Mouse (Mus musculus) MEL (cell line): Measurements from ENCODE around the gene Tmprss12. TPM values are rescaled to one million over a fixed set of nuclear protein-coding genes. Genes with fewer than 3 reads are reported as not detected.
A peak's percentile ranks its signal among the peaks of the same experiment; 100 is the strongest.

Experiments
- DNase-seq: peaks from one replicate; pipeline ENCODE4 v3.0.0; 2011; ENCODE audit warnings: low read depth, low spot score
- H3K27ac ChIP-seq: 2 replicates; pipeline ENCODE4 v1.5.1; 2012; ENCODE audit warnings: low read depth, mild to moderate bottlenecking, control low read depth, low read length, moderate library complexity; ENCODE audit not compliant: control insufficient read depth
- H3K27me3 ChIP-seq, 2 experiments: fragments of 150-350 bp in 1 of 2; sonication (generic) in 1 of 2; 2 replicates each; pipeline ENCODE4 v1.6.1; 2012; ENCODE audit warnings: low read length in 2 of 2, mild to moderate bottlenecking in 2 of 2, improper control_type of control experiment in 1 of 2, moderate library complexity in 1 of 2; ENCODE audit not compliant: insufficient read depth in 2 of 2, control insufficient read depth in 1 of 2
- H3K36me3 ChIP-seq, 2 experiments: 2 replicates each; pipeline ENCODE4 v1.6.1; 2012 to 2014; ENCODE audit warnings: low read length in 2 of 2, improper control_type of control experiment in 1 of 2, inconsistent platforms in 1 of 2, mild to moderate bottlenecking in 1 of 2; ENCODE audit not compliant: insufficient read depth in 2 of 2, control insufficient read depth in 1 of 2
- H3K4me1 ChIP-seq, 2 experiments: fragments of 150-350 bp in 1 of 2; sonication (generic) in 1 of 2; 2 replicates each; pipeline ENCODE4 v1.6.1; 2012; ENCODE audit warnings: low read length in 2 of 2, improper control_type of control experiment in 1 of 2, mild to moderate bottlenecking in 1 of 2; ENCODE audit not compliant: insufficient read depth in 2 of 2, control insufficient read depth in 1 of 2
- H3K4me3 ChIP-seq, 2 experiments: fragments of 150-350 bp in 1 of 2; sonication (generic) in 1 of 2; 2 replicates each; pipeline ENCODE4 v1.5.1; 2012; ENCODE audit warnings: low read depth in 2 of 2, low read length in 2 of 2, mild to moderate bottlenecking in 2 of 2, moderate library complexity in 2 of 2, control low read depth in 1 of 2, improper control_type of control experiment in 1 of 2; ENCODE audit not compliant: control insufficient read depth in 1 of 2, insufficient read depth in 1 of 2
- H3K79me2 ChIP-seq: 2 replicates; pipeline ENCODE4 v1.6.1; 2012; ENCODE audit warnings: mild to moderate bottlenecking, low read length, moderate library complexity; ENCODE audit not compliant: control insufficient read depth, poor library complexity, insufficient read depth
- H3K9ac ChIP-seq: 2 replicates; pipeline ENCODE4 v1.6.1; 2012; ENCODE audit warnings: low read depth, mild to moderate bottlenecking, control low read depth, low read length, moderate library complexity; ENCODE audit not compliant: control insufficient read depth, poor library complexity, severe bottlenecking
- H3K9me3 ChIP-seq: fragments of 150-350 bp; sonication (generic); replicated peaks from 2 replicates; pipeline ENCODE4 v1.6.1; 2012; ENCODE audit warnings: mild to moderate bottlenecking, low read length, improper control_type of control experiment, moderate library complexity; ENCODE audit not compliant: insufficient read depth
- CHD2 ChIP-seq: IDR thresholded peaks from 2 replicates; pipeline ENCODE4 v1.6.1; 2011; ENCODE audit warnings: low read length, improper control_type of control experiment
- CTCF ChIP-seq, 3 experiments: IDR thresholded peaks in 2 of 3; conservative IDR thresholded peaks in 1 of 3; 2 replicates each; pipeline ENCODE4 v1.5.1; 2011 to 2012; ENCODE audit warnings: low read length in 3 of 3, low read depth in 2 of 3, mild to moderate bottlenecking in 2 of 3, improper control_type of control experiment in 1 of 3, inconsistent platforms in 1 of 3, mixed read lengths in 1 of 3, moderate library complexity in 1 of 3; ENCODE audit not compliant: control insufficient read depth in 1 of 3, insufficient read depth in 1 of 3, poor library complexity in 1 of 3, severe bottlenecking in 1 of 3
- GABPA ChIP-seq: IDR thresholded peaks from 2 replicates; pipeline ENCODE4 v1.6.1; 2012; ENCODE audit warnings: low read depth, mild to moderate bottlenecking, inconsistent platforms, low read length, improper control_type of control experiment, moderate library complexity
- MAZ ChIP-seq: IDR thresholded peaks from 2 replicates; pipeline ENCODE4 v1.6.1; 2012; ENCODE audit warnings: low read depth, mild to moderate bottlenecking, inconsistent platforms, low read length, improper control_type of control experiment
- MEF2A ChIP-seq: IDR thresholded peaks from 2 replicates; pipeline ENCODE4 v1.6.1; 2014; ENCODE audit warnings: low read depth, mild to moderate bottlenecking, inconsistent platforms, low read length, improper control_type of control experiment; ENCODE audit not compliant: poor library complexity, insufficient replicate concordance, severe bottlenecking; ENCODE audit errors: extremely low read depth
- MYC ChIP-seq: IDR thresholded peaks from 2 replicates; pipeline ENCODE4 v1.6.1; 2011; ENCODE audit warnings: low read depth, mild to moderate bottlenecking, low read length, improper control_type of control experiment, moderate library complexity
- POLR2A ChIP-seq, 2 experiments: IDR thresholded peaks; 2 replicates each; pipeline ENCODE4 v1.6.1; 2011 to 2012; ENCODE audit warnings: low read length in 2 of 2, mild to moderate bottlenecking in 2 of 2, control low read depth in 1 of 2, improper control_type of control experiment in 1 of 2, low read depth in 1 of 2, moderate library complexity in 1 of 2; ENCODE audit not compliant: control insufficient read depth in 1 of 2, insufficient read depth in 1 of 2, poor library complexity in 1 of 2
- POLR2AphosphoS5 ChIP-seq: IDR thresholded peaks from 2 replicates; pipeline ENCODE4 v1.6.1; 2012; ENCODE audit warnings: low read depth, borderline replicate concordance, mild to moderate bottlenecking, inconsistent platforms, low read length, moderate library complexity, mixed read lengths
- RAD21 ChIP-seq: IDR thresholded peaks from 2 replicates; pipeline ENCODE4 v1.6.1; 2011; ENCODE audit warnings: mild to moderate bottlenecking, low read depth, low read length, improper control_type of control experiment
- SMC3 ChIP-seq: IDR thresholded peaks from 2 replicates; pipeline ENCODE4 v1.6.1; 2011; ENCODE audit warnings: low read depth, low read length, improper control_type of control experiment
- UBTF ChIP-seq: IDR thresholded peaks from 2 replicates; pipeline ENCODE4 v1.6.1; 2012; ENCODE audit warnings: low read depth, mild to moderate bottlenecking, inconsistent platforms, low read length, improper control_type of control experiment, moderate library complexity, borderline replicate concordance; ENCODE audit not compliant: insufficient read depth
- USF1 ChIP-seq: IDR thresholded peaks from 2 replicates; pipeline ENCODE4 v1.6.1; 2014; ENCODE audit warnings: low read depth, mild to moderate bottlenecking, inconsistent platforms, low read length, improper control_type of control experiment, moderate library complexity
- ZC3H11A ChIP-seq: IDR thresholded peaks from 2 replicates; pipeline ENCODE4 v1.6.1; 2012; ENCODE audit warnings: low read depth, mild to moderate bottlenecking, inconsistent platforms, low read length, improper control_type of control experiment
- ZNF384 ChIP-seq: IDR thresholded peaks from 2 replicates; pipeline ENCODE4 v1.6.1; 2012; ENCODE audit warnings: low read depth, mild to moderate bottlenecking, inconsistent platforms, low read length, improper control_type of control experiment
- polyA plus RNA-seq, 2 experiments: library from polyadenylated mRNA; stranded (reverse) in 1 of 2; unstranded in 1 of 2; fragments of >175 nt in 1 of 2; fragments of >200 nt in 1 of 2; gene quantifications; 2 replicates each; pipeline versions ENCODE4 v1.2.1 to v1.2.4; 2012; ENCODE audit warnings: low replicate concordance in 2 of 2, low read depth in 1 of 2; ENCODE audit not compliant: insufficient read length in 2 of 2, insufficient read depth in 1 of 2, missing spikeins in 1 of 2
- total RNA-seq: library from RNA; depleted of rRNA; stranded (reverse); fragments of 300-350 nt; gene quantifications from 2 replicates; pipeline ENCODE4 v1.2.3, GENCODE M21; 2012

Gene Tmprss12
- total and polyA plus RNA-seq, 3 experiments: not detected

GRCm38 (mm10) chr15:100263246-100263905, 17.3 kb upstream of the Tmprss12 start:
- Histone ChIP-seq H3K36me3 (peaks cover 0 to 4% of the 10 kb centered on the region in 2 experiments; a peak in 1 of 4 replicates), H3K27ac (no peak overlapping the region), H3K9me3 (no peaks in the 10 kb centered on the region), H3K79me2 (no peaks in the 10 kb centered on the region), H3K4me3 (no peak overlapping the region), H3K27me3 (no peaks in the 10 kb centered on the region), H3K9ac (no peak overlapping the region), H3K4me1 (no peaks in the 10 kb centered on the region)
- TF ChIP-seq ZC3H11A (peak; percentile 73), RAD21 (peak; percentile 75), CHD2 (no peak), SMC3 (peak; percentile 82), MAZ (no peak), MYC (0 out of 2 replicates have a peak, but pooled peaks have one; percentile 51), CTCF (IDR thresholded peaks at IDR 0.05 in 2 of 3, conservative IDR thresholded peaks at IDR 0.05 in 1 of 3; ENCODE audit: control insufficient read depth in 1 of 3, insufficient read depth in 1 of 3, low read depth in 2 of 3, low read length in 3 of 3, poor library complexity in 1 of 3, severe bottlenecking in 1 of 3) (peak; percentile 27 to 83 (median 37); a peak in 5 of 6 replicates), ZNF384 (peak; percentile 21; the same call in 1 of the 2 replicates)
- peak; percentile 72 for DNase-seq

DNA sequence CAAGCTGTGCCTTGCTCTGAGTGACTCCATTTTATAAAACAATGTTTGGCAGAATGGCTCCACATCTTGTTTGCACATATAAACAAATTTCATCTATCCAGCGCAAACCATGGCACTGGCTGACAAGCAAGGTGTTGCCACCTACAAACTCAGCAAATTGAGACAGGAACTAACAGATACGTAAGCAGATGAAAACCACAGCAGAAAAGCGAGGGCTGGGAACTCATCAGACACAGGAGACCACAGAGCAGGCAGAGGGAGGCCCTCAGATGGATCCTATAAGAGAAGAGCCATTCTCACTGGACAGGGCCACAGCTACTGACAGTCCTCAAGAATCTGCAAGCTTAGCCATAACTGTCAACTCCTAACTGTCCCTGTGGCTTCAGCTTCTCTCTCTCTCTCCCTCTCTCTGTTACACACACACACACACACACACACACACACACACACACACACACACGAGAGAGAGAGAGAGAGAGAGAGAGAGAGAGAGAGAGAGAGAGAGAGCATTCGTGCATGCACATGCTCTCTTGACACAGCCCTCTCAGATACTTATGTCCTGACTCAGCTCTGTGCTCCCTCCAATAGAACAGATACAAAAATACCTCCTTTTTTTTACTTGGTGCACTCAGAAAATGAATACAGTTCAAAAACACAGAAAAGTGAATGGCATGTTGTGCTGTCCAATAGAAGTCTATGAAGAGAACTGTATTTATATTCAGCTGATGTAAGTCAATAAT, 14.9 kb upstream of the Tmprss12 start:
- TF ChIP-seq POLR2A (IDR thresholded peaks at IDR 0.05; ENCODE audit: control insufficient read depth in 1 of 2, insufficient read depth in 1 of 2, low read depth in 1 of 2, low read length in 2 of 2, poor library complexity in 1 of 2) (no peak), USF1 (no peak), ZC3H11A (no peak), POLR2AphosphoS5 (no peak), GABPA (no peak), UBTF (no peak), MEF2A (no peak)
- no peaks in the 10 kb centered on the region for H3K79me2 ChIP-seq
- DNase-seq: no peak
- no peaks in the 10 kb centered on the region for H3K9me3 ChIP-seq
- H3K4me1 ChIP-seq: no peaks in the 10 kb centered on the region
- no peak overlapping the region for H3K27ac ChIP-seq
- no peak overlapping the region for H3K9ac ChIP-seq
- no peaks in the 10 kb centered on the region for H3K36me3 ChIP-seq
- H3K27me3 ChIP-seq: no peaks in the 10 kb centered on the region
- H3K4me3 ChIP-seq: no peak overlapping the region
